Mouse (Mus musculus): ENCODE data around the gene Plau.
A peak's percentile ranks its signal among the peaks of the same experiment; 100 is the strongest.

Gene Plau

DNA sequence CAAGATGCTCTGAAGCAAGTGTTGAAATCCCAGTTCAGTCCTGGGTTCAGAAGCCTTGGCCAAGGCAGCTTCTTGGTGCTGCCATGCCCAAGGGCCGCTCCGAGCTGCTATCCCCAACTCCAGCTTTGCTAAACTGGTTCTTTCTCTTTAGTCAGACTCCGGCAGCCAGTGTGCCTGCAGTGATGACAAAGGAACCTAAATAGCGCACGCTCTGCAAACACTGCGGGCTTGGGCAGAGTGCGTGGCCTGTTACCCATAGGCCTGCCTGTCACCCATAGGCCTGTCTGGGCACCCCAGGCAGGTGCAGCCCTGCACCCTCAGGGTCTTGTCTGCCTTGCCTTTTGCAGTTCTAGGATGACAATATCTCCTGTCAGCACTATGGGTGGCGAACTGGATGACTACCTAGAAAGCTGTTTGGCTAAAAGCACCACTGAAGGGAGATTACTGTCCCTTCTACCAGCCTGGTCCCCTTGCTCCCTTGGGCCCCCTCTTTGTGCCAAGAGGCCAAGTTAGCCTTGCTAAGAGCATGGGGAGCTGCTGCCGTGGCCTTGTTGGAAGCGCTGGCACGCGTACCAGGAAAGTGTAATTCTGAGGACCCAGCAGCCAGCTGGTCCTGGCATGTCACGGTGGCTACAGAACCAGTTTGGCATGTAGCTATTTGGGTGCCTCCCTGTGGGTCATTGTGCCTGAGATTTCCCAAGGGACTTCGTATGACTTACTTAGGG, 30.2 kb upstream of the Plau start:
- DNase-seq (ENCODE audit: inconsistent ontology term): peak; percentile 73

DNA sequence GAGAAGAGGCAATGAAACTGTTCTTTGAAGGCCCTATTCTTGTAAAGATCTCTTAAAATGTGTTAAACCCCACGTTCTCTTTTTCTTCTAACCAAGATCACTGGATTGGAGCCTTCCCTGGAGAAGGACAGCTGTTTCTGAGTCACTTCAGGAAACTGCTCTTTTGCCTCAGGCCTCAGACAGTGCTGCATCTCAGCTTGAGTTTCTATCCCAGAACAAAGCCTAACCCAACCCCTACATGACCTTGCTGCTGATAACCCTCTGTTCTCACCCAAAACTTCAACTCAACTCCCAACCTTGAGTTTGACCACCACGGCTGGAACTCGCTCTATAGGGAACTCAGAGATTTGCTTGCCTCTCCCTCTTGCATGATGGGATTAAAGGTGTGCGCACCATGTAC, 27.1 kb upstream of the Plau start:
- no peak for DNase-seq (ENCODE audit: inconsistent ontology term)

DNA sequence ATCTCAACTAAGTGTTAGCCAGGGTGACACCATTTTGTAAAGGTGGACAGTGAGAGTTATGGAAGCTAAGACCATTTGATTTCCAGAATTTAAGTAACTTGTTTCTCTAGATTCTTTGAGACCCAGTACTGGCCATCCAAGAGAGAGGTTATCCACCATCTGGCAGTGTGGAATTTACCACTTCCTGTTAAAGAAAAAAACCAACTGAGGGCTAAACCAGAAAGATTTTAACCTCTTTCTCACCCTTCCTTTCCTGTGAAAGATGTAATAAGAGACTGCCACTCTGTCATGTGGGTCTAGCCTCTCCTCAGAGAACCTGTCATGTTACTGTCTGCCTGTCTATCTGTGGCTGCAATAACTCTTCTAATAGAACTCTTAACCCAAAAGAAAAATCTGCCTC, 26.6 kb upstream of the Plau start:
- no peak for DNase-seq (ENCODE audit: inconsistent ontology term)

DNA sequence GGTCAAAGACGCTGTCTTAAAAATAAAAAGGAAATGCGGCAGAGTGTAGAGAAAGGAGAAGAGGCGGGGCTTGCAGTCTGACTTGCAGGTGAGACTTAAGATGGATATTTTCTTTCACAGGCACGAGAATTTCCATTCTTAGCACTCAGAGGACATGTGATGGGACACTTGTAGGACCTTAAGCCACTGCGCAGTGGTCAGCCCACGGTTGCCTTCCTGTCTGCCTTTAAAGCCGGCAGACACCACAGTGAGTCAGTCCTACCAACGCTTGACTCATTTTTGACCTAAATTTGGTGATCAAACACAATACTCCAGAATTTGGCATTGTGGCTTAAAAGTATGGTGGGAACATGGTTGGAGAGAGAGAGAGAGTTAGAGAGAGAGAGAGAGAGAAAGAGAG, 25.2 kb upstream of the Plau start:
- peak; percentile 82 for DNase-seq (ENCODE audit: inconsistent ontology term)

DNA sequence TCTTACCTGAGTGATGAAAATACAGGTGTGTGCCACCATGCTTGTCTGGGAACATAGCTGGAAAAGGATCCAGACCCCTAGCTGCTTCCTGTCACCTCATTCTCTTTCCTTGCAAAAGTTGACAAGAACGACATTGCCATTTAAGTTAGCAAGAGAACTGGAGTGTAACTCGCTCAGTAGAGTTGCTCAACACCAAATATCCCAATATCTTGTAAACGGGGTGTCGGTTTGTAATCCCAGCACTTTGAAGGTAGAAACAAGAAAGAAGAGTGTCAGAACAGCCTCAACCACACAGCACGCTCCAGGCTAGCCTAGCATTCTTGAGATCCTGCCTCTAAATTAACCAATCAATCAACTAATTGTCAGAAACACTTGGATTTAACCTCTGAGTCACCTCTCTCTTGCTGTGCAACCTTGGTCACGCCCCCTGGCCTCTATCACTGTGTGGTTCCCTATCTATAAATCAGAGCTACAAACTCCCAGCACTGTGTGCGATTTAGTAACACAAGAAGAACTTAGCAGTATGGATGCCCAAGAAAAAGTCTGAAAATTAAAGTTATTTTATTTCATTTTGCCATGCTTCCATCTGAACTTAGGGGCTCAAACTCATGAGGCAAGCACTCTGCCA, 24.6 kb upstream of the Plau start:
- no peak for DNase-seq (ENCODE audit: inconsistent ontology term)

- DNase-seq (ENCODE audit: inconsistent ontology term): no peak
Observed at GRCm38 (mm10) chr14:20815448-20815847, 21.0 kb upstream of the Plau start.

DNA sequence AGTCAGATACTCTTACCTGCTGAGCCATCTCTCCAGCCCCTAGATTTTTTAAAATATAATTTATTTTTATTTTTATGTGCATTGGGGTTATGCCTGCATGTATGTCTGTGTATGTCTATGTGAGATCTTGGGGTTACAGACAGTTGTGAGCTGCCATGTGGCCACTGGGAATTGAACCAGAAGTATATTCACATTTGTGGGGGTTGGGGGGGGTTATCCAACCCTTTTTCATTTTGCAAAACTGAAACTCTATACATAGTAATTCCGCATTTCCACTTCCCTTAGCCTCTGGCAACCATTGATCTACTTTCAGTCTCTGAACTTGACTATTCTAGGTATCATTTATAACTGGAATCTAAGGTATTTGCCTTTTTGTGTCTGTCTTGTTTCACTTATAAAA, 11.9 kb upstream of the Plau start:
- no peak for DNase-seq (ENCODE audit: inconsistent ontology term)

DNA sequence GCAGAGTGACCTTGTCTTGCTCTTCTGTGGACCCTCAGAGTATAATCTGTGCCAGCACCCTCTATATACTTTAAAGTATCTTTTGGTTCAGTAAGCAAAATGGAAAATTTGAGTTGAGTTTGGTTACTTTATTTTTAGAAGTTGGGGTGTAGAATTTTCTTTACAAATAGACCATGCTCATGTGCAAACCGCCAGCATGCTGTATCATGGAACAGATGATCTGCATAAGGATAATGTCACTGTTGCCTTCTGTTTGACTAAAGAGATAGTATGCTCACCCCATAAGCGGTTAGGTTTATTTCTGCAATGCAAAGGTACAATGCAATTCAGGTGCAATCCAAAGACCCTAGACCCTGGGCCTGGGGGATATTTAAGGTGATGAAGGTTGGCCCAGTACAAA, 10.9 kb upstream of the Plau start:
- DNase-seq (ENCODE audit: inconsistent ontology term): no peak

DNA sequence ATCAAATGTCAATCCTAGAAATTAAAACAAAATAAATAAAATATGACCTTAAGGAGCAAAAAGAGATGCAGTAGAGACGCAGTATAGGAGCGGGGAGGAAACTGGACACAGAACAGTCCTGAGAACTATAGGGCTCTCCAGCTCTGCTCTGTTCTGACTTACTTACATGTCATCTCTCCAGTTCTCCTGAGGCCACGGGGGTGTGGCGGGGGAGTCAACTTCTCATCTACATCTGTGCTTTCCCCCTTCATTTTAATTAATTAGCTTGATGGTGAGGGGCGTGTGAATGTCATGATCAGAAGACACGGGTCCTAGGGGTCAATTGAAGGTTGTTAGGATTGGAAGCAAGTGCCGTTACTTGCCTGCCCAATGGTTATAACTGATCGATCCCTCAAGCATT, 9.4 kb upstream of the Plau start:
- DNase-seq (ENCODE audit: inconsistent ontology term): no peak

DNA sequence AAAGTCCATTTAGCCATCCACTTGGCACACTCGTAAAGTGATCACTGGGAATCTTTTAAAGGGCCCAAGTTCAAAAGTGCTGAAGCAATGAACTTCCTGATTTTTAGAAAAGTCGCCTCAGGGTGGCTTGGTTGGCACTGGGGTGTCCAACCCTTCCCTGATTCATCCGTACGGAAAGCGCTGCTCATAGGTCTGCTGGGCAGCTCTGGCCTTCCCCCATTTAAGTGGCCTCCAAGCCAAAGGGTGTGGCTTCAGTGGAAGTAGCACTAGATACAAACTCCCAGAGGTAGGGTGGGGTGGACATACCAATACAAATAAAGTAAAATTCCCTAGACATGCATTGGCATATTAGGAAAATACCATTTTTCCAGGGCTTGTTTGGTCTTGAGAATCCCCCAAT, 9.0 kb upstream of the Plau start:
- DNase-seq (ENCODE audit: inconsistent ontology term): no peak

- DNase-seq (ENCODE audit: inconsistent ontology term): no peak
Observed at GRCm38 (mm10) chr14:20828524-20828923, 7.9 kb upstream of the Plau start.

DNA sequence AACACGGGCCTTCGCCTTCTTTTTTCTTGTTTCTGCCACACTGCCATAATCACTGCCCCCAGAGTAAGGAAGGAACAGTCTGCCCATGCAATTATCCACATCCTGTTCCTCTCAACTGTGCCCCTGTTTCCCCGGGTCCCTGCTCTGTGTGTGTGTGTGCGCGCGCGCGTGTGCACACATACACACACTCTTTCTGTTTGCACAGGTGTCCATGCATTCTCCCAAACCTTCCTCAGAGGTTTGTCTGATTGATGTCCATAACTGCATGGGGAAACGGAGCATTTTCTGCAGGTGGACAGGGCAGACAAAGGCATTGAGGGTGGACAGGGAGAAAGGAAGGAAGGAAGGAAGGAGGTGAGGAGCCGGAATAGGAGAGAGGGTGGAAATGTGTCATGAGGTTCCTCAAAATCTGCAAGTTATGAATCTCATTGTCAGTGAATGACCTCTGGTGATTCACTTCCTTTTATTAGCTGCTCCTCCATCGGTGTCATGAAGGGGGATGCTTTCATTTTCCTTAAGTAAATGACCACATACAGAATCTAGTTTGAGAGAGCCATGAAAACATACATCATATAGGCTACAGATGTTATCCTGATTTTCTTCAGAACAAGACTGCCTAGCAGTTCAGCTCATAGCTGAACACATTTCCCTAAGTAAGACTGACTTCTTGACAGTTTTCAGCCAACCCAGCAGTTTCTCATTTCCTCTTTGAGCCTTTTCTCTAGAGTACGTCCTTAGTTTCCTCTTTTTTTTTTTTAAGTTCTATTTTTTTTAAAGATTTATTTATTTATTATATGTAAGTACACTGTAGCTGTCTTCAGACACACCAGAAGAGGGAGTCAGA, 6.7 kb upstream of the Plau start:
- DNase-seq (ENCODE audit: inconsistent ontology term): no peak

- DNase-seq (ENCODE audit: inconsistent ontology term): peak; percentile 87
Observed at GRCm38 (mm10) chr14:20831141-20831910, 5.1 kb upstream of the Plau start.

GRCm38 (mm10) chr14:20831915-20832314, 4.5 kb upstream of the Plau start:
- DNase-seq (ENCODE audit: inconsistent ontology term): no peak

GRCm38 (mm10) chr14:20833525-20833924, 2.9 kb upstream of the Plau start:
- DNase-seq (ENCODE audit: inconsistent ontology term): no peak

GRCm38 (mm10) chr14:20834136-20834535, 2.3 kb upstream of the Plau start:
- DNase-seq (ENCODE audit: inconsistent ontology term): no peak

GRCm38 (mm10) chr14:20836905-20837376, 481 bp downstream of the Plau start:
- peak; percentile 37 for DNase-seq (ENCODE audit: inconsistent ontology term)

DNA sequence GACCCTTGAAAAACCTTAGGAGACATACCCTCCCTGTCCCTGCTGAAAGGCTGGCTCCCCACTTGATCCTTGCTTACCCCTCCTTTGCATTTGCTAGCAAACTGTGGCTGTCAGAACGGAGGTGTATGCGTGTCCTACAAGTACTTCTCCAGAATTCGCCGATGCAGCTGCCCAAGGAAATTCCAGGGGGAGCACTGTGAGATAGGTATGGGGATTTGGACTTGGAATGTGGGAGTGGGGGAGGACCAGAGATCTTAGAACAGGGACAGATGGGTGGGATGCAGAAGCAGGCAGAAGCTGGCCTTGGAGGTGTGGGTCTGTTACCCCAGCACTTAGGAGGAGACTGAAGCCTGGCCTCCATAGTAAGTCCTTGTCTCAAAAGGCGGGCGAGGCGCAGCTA, 1.2 kb downstream of the Plau start:
- no peak for DNase-seq (ENCODE audit: inconsistent ontology term)

GRCm38 (mm10) chr14:20841526-20841925, 5.1 kb downstream of the Plau start:
- DNase-seq (ENCODE audit: inconsistent ontology term): no peak

GRCm38 (mm10) chr14:20842629-20843028, 6.2 kb downstream of the Plau start:
- no peak for DNase-seq (ENCODE audit: inconsistent ontology term)

DNA sequence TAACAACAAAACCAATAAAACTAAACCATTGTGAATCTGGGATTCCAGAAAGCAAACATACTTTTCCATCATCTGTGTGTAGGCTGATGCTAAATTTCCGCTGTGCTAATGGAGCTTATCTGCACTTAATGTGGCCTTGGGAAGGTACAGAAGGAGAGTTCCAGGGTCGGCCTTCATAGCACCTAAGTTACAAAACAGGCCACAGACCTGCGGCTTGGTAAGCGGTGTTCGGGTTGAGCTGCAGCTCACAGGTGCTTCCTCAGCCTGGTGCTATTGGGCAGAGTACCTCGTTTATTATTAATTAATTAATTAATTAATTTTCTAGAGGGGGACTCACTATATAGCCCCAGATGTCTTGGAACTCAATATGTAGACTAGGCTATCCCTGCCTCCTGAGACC, 7.7 kb downstream of the Plau start:
- DNase-seq (ENCODE audit: inconsistent ontology term): no peak
